Mouse (Mus musculus) inflammation-experienced regulatory T-cells, adult 6 months (primary cell): Measurements from ENCODE around the gene Dennd6b. TPM values are rescaled to one million over a fixed set of nuclear protein-coding genes. Genes with fewer than 3 reads are reported as not detected.

Experiments
- polyA plus RNA-seq, 3 experiments: library from polyadenylated mRNA; unstranded; fragments of 100-300 nt; shearing (Covaris generic); gene quantifications; one replicate each; pipeline ENCODE4 v1.2.1; 2017

Gene Dennd6b
- polyA plus RNA-seq, 3 experiments from 2014 or later, result 3.4 to 16.7 (median 13.6) TPM

Other genes with a start within 250 kb of the Dennd6b start
- not detected for gene Ttll8, start 242.1 kb downstream of the Dennd6b start, polyA plus RNA-seq
- under 1 TPM in 1 of 3 experiments, not detected in 2; 0.16 TPM for gene Mlc1, start 217.5 kb downstream of the Dennd6b start, polyA plus RNA-seq
- not detected for gene Mov10l1, start 213.6 kb downstream of the Dennd6b start, polyA plus RNA-seq
- gene Panx2, start 136.8 kb downstream of the Dennd6b start, polyA plus RNA-seq, result not detected
- 10 to 100 TPM; 22.4 to 43.3 (median 23.9) TPM for gene Trabd, start 121.4 kb downstream of the Dennd6b start, polyA plus RNA-seq
- gene Selenoo, start 107.4 kb downstream of the Dennd6b start, polyA plus RNA-seq, result 10 to 100 TPM in 2 of 3 experiments, 1 to 10 TPM in 1; 5.8 to 13.1 (median 12.1) TPM
- 10 to 100 TPM; 12.2 to 17.7 (median 17.1) TPM for gene Tubgcp6, start 73.4 kb downstream of the Dennd6b start, polyA plus RNA-seq
- gene Hdac10, start 67.8 kb downstream of the Dennd6b start, polyA plus RNA-seq, result 10 to 100 TPM in 2 of 3 experiments, 1 to 10 TPM in 1; 8.6 to 29.8 (median 25.6) TPM
- gene Mapk12, start 55.8 kb downstream of the Dennd6b start, polyA plus RNA-seq, result 1 to 10 TPM in 2 of 3 experiments, under 1 TPM in 1; 0.50 to 3.6 (median 2.8) TPM
- gene Mapk11, start 46.9 kb downstream of the Dennd6b start, polyA plus RNA-seq, result 10 to 100 TPM in 2 of 3 experiments, 1 to 10 TPM in 1; 8.2 to 23.6 (median 21.4) TPM
- 1 to 10 TPM; 1.0 to 3.7 (median 1.7) TPM for gene Plxnb2, start 15.7 kb downstream of the Dennd6b start, polyA plus RNA-seq
- 10 to 100 TPM; 21.5 to 33.7 (median 30.1) TPM for gene Ppp6r2, start 15.1 kb upstream of the Dennd6b start, polyA plus RNA-seq
- gene Sbf1, start 118.8 kb upstream of the Dennd6b start, polyA plus RNA-seq, result 100 to 1,000 TPM in 2 of 3 experiments, 10 to 100 TPM in 1; 63.2 to 112 (median 106) TPM
- not detected for gene Adm2, start 126.2 kb upstream of the Dennd6b start, polyA plus RNA-seq
- gene Miox, start 137.9 kb upstream of the Dennd6b start, polyA plus RNA-seq, result not detected
- 10 to 100 TPM; 24.7 to 44.0 (median 34.7) TPM for gene Lmf2, start 159.2 kb upstream of the Dennd6b start, polyA plus RNA-seq
- gene Ncaph2, start 159.2 kb upstream of the Dennd6b start, polyA plus RNA-seq, result 100 to 1,000 TPM; 145 to 237 (median 180) TPM
- 1 to 10 TPM in 1 of 3 experiments, under 1 TPM in 1, not detected in 1; 0.82 to 3.4 TPM for gene Sco2, start 177.3 kb upstream of the Dennd6b start, polyA plus RNA-seq
- under 1 TPM in 2 of 3 experiments, not detected in 1; 0.94 to 0.99 TPM for gene Tymp, start 180.5 kb upstream of the Dennd6b start, polyA plus RNA-seq
- 1 to 10 TPM in 2 of 3 experiments, under 1 TPM in 1; 0.41 to 2.0 (median 1.8) TPM for gene Odf3b, start 182.8 kb upstream of the Dennd6b start, polyA plus RNA-seq
- gene Klhdc7b, start 188.4 kb upstream of the Dennd6b start, polyA plus RNA-seq, result under 1 TPM in 1 of 3 experiments, not detected in 2; 0.08 TPM
- not detected for gene Syce3, start 214.0 kb upstream of the Dennd6b start, polyA plus RNA-seq
- under 1 TPM; 0.15 to 0.82 (median 0.45) TPM for gene Cpt1b, start 229.4 kb upstream of the Dennd6b start, polyA plus RNA-seq
- gene C730034F03Rik, start 233.1 kb upstream of the Dennd6b start, polyA plus RNA-seq, result 1 to 10 TPM; 4.2 to 7.1 (median 6.1) TPM
- under 1 TPM in 1 of 3 experiments, not detected in 2; 0.28 TPM for gene Gm44502, start 233.2 kb upstream of the Dennd6b start, polyA plus RNA-seq
- 10 to 100 TPM; 45.1 to 62.2 (median 57.2) TPM for gene Chkb, start 233.4 kb upstream of the Dennd6b start, polyA plus RNA-seq